Mouse (Mus musculus): ENCODE measurements around the gene Parvg. TPM values are rescaled to one million over a fixed set of nuclear protein-coding genes. Genes with fewer than 3 reads are reported as not detected.

The Parvg gene
- polyA plus RNA-seq, 1 experiment from 2014 or later: 1.4 TPM

GRCm38 (mm10) chr15:84366574-84366989, 42.8 kb downstream of the Parvg start:
- no peak for ATAC-seq (ENCODE audit: low FRiP score, low read depth)
- H3K27me3 ChIP-seq (replicated peaks): no peaks in the 10 kb centered on the region
- WGBS: 90% methylated on average over 10 of the region's 10 CpGs
- H3K36me3 ChIP-seq: no peaks in the 10 kb centered on the region
- no peak overlapping the region for H3K4me3 ChIP-seq
- peaks cover 3% of the 10 kb centered on the region; the same call in 1 of the 2 replicates for H3K9me3 ChIP-seq
- H3K27ac ChIP-seq: no peak overlapping the region
- H3K9ac ChIP-seq: no peak overlapping the region
- no peak overlapping the region for H3K4me2 ChIP-seq (replicated peaks)
- H3K4me1 ChIP-seq: 0 out of 2 replicates have a peak, but pooled peaks cover 12% of the 10 kb centered on the region

- H3K9ac ChIP-seq: no peak overlapping the region
- H3K9me3 ChIP-seq: peaks cover 3% of the 10 kb centered on the region; the same call in 1 of the 2 replicates
- ATAC-seq (ENCODE audit: low FRiP score, low read depth): no peak
- H3K4me1 ChIP-seq: 0 out of 2 replicates have a peak, but pooled peaks cover 12% of the 10 kb centered on the region
- H3K27ac ChIP-seq: no peak overlapping the region
- no peak overlapping the region for H3K4me2 ChIP-seq (replicated peaks)
- 82% methylated on average over 8 of the region's 8 CpGs for WGBS
- H3K27me3 ChIP-seq (replicated peaks): no peaks in the 10 kb centered on the region
- no peak overlapping the region for H3K4me3 ChIP-seq
- H3K36me3 ChIP-seq: no peaks in the 10 kb centered on the region
These were observed 43.6 kb downstream of the Parvg start for GRCm38 (mm10) chr15:84367402-84367801.

GRCm38 (mm10) chr15:84372801-84373200, 49.0 kb downstream of the Parvg start:
- Histone ChIP-seq H3K9ac (no peak overlapping the region), H3K27ac (no peak overlapping the region), H3K9me3 (peaks cover 18% of the 10 kb centered on the region; the same call in 1 of the 2 replicates), H3K27me3 (replicated peaks) (no peaks in the 10 kb centered on the region), H3K4me2 (replicated peaks) (no peak overlapping the region), H3K36me3 (no peaks in the 10 kb centered on the region), H3K4me1 (no peaks in the 10 kb centered on the region), H3K4me3 (no peak overlapping the region)
- 60% methylated on average over 5 of the region's 5 CpGs for WGBS
- ATAC-seq (ENCODE audit: low FRiP score, low read depth): no peak

- Histone ChIP-seq H3K4me1 (no peaks in the 10 kb centered on the region), H3K4me3 (no peak overlapping the region), H3K27ac (no peak overlapping the region), H3K4me2 (replicated peaks) (no peak overlapping the region), H3K36me3 (no peaks in the 10 kb centered on the region), H3K9me3 (peaks cover 14% of the 10 kb centered on the region; the same call in 1 of the 2 replicates), H3K9ac (no peak overlapping the region), H3K27me3 (replicated peaks) (no peaks in the 10 kb centered on the region)
- WGBS: 82% methylated on average over 9 of the region's 9 CpGs
- ATAC-seq (ENCODE audit: low FRiP score, low read depth): no peak
These were observed 54.9 kb downstream of the Parvg start for GRCm38 (mm10) chr15:84378734-84379133.

- WGBS: 76% methylated on average over 10 of the region's 10 CpGs
- no peak for ATAC-seq (ENCODE audit: low FRiP score, low read depth)
- Histone ChIP-seq H3K27me3 (replicated peaks) (no peaks in the 10 kb centered on the region), H3K36me3 (no peaks in the 10 kb centered on the region), H3K4me1 (no peaks in the 10 kb centered on the region), H3K9ac (no peak overlapping the region), H3K4me2 (replicated peaks) (no peak overlapping the region), H3K4me3 (no peak overlapping the region), H3K9me3 (peaks cover 6% of the 10 kb centered on the region; the same call in 1 of the 2 replicates), H3K27ac (no peak overlapping the region)
These were observed 56.4 kb downstream of the Parvg start for GRCm38 (mm10) chr15:84380181-84380580.

- H3K4me3 ChIP-seq: no peak overlapping the region
- H3K4me2 ChIP-seq (replicated peaks): no peak overlapping the region
- no peaks in the 10 kb centered on the region for H3K27me3 ChIP-seq (replicated peaks)
- 95% methylated on average over 9 of the region's 9 CpGs for WGBS
- no peak overlapping the region for H3K27ac ChIP-seq
- H3K9ac ChIP-seq: no peak overlapping the region
- ATAC-seq (ENCODE audit: low FRiP score, low read depth): no peak
- no peaks in the 10 kb centered on the region for H3K36me3 ChIP-seq
- peaks cover 20% of the 10 kb centered on the region for H3K9me3 ChIP-seq
- no peaks in the 10 kb centered on the region for H3K4me1 ChIP-seq
These were observed 60.2 kb downstream of the Parvg start for GRCm38 (mm10) chr15:84384066-84384465.

- Histone ChIP-seq H3K4me1 (no peaks in the 10 kb centered on the region), H3K9me3 (peaks cover 20% of the 10 kb centered on the region), H3K4me3 (no peak overlapping the region), H3K36me3 (no peaks in the 10 kb centered on the region), H3K9ac (no peak overlapping the region), H3K27ac (no peak overlapping the region), H3K27me3 (replicated peaks) (no peaks in the 10 kb centered on the region), H3K4me2 (replicated peaks) (no peak overlapping the region)
- ATAC-seq (ENCODE audit: low FRiP score, low read depth): no peak
- WGBS: 84% methylated on average over 8 of the region's 8 CpGs
These were observed 62.3 kb downstream of the Parvg start for GRCm38 (mm10) chr15:84385995-84386565.

GRCm38 (mm10) chr15:84388698-84389131, 64.9 kb downstream of the Parvg start:
- WGBS: 82% methylated on average over 8 of the region's 8 CpGs
- Histone ChIP-seq H3K36me3 (no peaks in the 10 kb centered on the region), H3K4me1 (peaks cover 10% of the 10 kb centered on the region), H3K4me2 (replicated peaks) (no peak overlapping the region), H3K9ac (no peak overlapping the region), H3K9me3 (peaks cover 20% of the 10 kb centered on the region), H3K4me3 (no peak overlapping the region), H3K27me3 (replicated peaks) (no peaks in the 10 kb centered on the region), H3K27ac (no peak overlapping the region)
- ATAC-seq (ENCODE audit: low FRiP score, low read depth): no peak

GRCm38 (mm10) chr15:84392131-84392530, 68.3 kb downstream of the Parvg start:
- no peak overlapping the region for H3K4me2 ChIP-seq (replicated peaks)
- H3K36me3 ChIP-seq: no peaks in the 10 kb centered on the region
- peaks cover 14% of the 10 kb centered on the region for H3K9me3 ChIP-seq
- no peak overlapping the region for H3K27ac ChIP-seq
- no peaks in the 10 kb centered on the region for H3K27me3 ChIP-seq (replicated peaks)
- 92% methylated on average over 4 of the region's 4 CpGs for WGBS
- H3K9ac ChIP-seq: no peak overlapping the region
- ATAC-seq (ENCODE audit: low FRiP score, low read depth): no peak
- H3K4me1 ChIP-seq: peaks cover 16% of the 10 kb centered on the region
- no peak overlapping the region for H3K4me3 ChIP-seq

Other genes starting within 250 kb of the Parvg start
- gene Sult4a1, start 218.3 kb upstream of the Parvg start, polyA plus RNA-seq (2016; fragmentation: Nextera tagmentation; extraction: Ambion mirVana): 42.9 and 46.7 TPM in 2 replicates
- not detected in 2 replicates for gene Pnpla5, start 200.9 kb upstream of the Parvg start, polyA plus RNA-seq (2016; fragmentation: Nextera tagmentation; extraction: Ambion mirVana)
- gene Pnpla3, start 156.2 kb upstream of the Parvg start, polyA plus RNA-seq (2016; fragmentation: Nextera tagmentation; extraction: Ambion mirVana): 2.6 and 3.4 TPM in 2 replicates
- 90.5 and 91.7 TPM in 2 replicates for gene Samm50, start 131.8 kb upstream of the Parvg start, polyA plus RNA-seq (2016; fragmentation: Nextera tagmentation; extraction: Ambion mirVana)
- 6.4 and 7.1 TPM in 2 replicates for gene Parvb, start 92.0 kb upstream of the Parvg start, polyA plus RNA-seq (2016; fragmentation: Nextera tagmentation; extraction: Ambion mirVana)
- 7.4 and 9.9 TPM in 2 replicates for gene Shisal1, start 123.1 kb downstream of the Parvg start, polyA plus RNA-seq (2016; fragmentation: Nextera tagmentation; extraction: Ambion mirVana)
- gene Rtl6, start 233.8 kb downstream of the Parvg start, polyA plus RNA-seq (2016; fragmentation: Nextera tagmentation; extraction: Ambion mirVana): 45.8 and 47.4 TPM in 2 replicates

Measured in neural tube, embryonic 12.5 days (tissue).